ENCODE assay signal across 15 mouse cellular contexts in genomic region chr17:68084446-68084845, GRCm38 (mm10).
"Had no signal": no experiment of that assay in that cellular context is flagged by ENCODE, and none has a peak within 500 bp of the region (broad histone marks: within the 10 kb centered on the region; RNA-seq: fewer than 3 reads in every experiment).

No protein-coding gene starts in this region.

- H3K27me3 ChIP-seq: neural tube, embryonic 15.5 days; stomach, embryonic 15.5 days had no signal

- H3K4me1 ChIP-seq: neural tube, embryonic 15.5 days; stomach, embryonic 15.5 days had no signal

- H3K4me3 ChIP-seq: neural tube, embryonic 15.5 days; stomach, embryonic 15.5 days had no signal

- H3K9me3 ChIP-seq: neural tube, embryonic 15.5 days; stomach, embryonic 15.5 days had no signal

- DNase-seq: retina, postnatal 1 day; right cerebral cortex, adult 18-20 months; right cerebral cortex, postnatal 14 days; right cerebral cortex, postnatal 25 days; right cerebral cortex, postnatal 4 days; spleen, adult 18-20 months; thymus, adult 18-20 months; thymus, adult 2 months; thymus, postnatal 14 days; thymus, postnatal 25 days; thymus, postnatal 36 days; thymus, postnatal 4 days had no signal

- H3K36me3 ChIP-seq: neural tube, embryonic 15.5 days; stomach, embryonic 15.5 days had no signal

- H3K27ac ChIP-seq: neural tube, embryonic 15.5 days; stomach, embryonic 15.5 days; stomach, postnatal 0 days had no signal

- H3K9ac ChIP-seq: neural tube, embryonic 15.5 days; stomach, embryonic 15.5 days had no signal

- H3K4me2 ChIP-seq: neural tube, embryonic 15.5 days; stomach, embryonic 15.5 days had no signal
